Comparison of ENCODE assay signal across 8 mouse cellular contexts in genomic region chr6:97487535-97488081, GRCm38 (mm10).
DNase-seq lines count a peak whose midpoint lies in the region; ATAC-seq lines count a peak whose summit lies in the region.

No protein-coding gene starts in this region.

- DNase-seq in adrenal gland, adult 2 months: peak; percentile 87
- peak; percentile 76 to 88 for DNase-seq in cerebellum, postnatal 10 days
- peak; percentile 72 to 84 for DNase-seq in gastrocnemius, adult 8-10 months (ENCODE audit: low spot score in 2 of 2)
- DNase-seq in left cerebral cortex, adult 11 months (ENCODE audit: low spot score): peak; percentile 50
- peak; percentile 79 for DNase-seq in lung, postnatal 36 days
- peak; percentile 68 for DNase-seq in right cerebral cortex, adult 18-20 months
- DNase-seq in c-Kit-positive CD71-positive TER-119-positive erythroid progenitor cells, embryonic 14.5 days (ENCODE audit: low spot score): no peak

- 1% methylated on average over 35 of the region's 40 CpGs for WGBS in hindbrain, embryonic 16.5 days

- H3K4me3 ChIP-seq in hindbrain, embryonic 16.5 days (ENCODE audit: low read length): peak overlapping the region; percentile 50

- H3K4me2 ChIP-seq in hindbrain, embryonic 16.5 days (ENCODE audit: low read length): peak overlapping the region; percentile 94

- no peaks in the 10 kb centered on the region for H3K36me3 ChIP-seq in hindbrain, embryonic 16.5 days (ENCODE audit: control insufficient read depth, insufficient read depth, low read length)

- peak overlapping the region; percentile 9; the same call in 1 of the 2 replicates for H3K27ac ChIP-seq in hindbrain, embryonic 16.5 days (ENCODE audit: low read depth, low read length)

- peaks cover 19% of the 10 kb centered on the region for H3K4me1 ChIP-seq in hindbrain, embryonic 16.5 days (ENCODE audit: control insufficient read depth, insufficient read depth, low read depth, low read length)

- no peaks in the 10 kb centered on the region for H3K9me3 ChIP-seq in hindbrain, embryonic 16.5 days (ENCODE audit: control insufficient read depth, low read length)

- peak; percentile 80 for ATAC-seq in hindbrain, embryonic 16.5 days

- no peaks in the 10 kb centered on the region for H3K27me3 ChIP-seq in hindbrain, embryonic 16.5 days (replicated peaks; ENCODE audit: control insufficient read depth, insufficient read depth, low read length)

- H3K9ac ChIP-seq in hindbrain, embryonic 16.5 days (ENCODE audit: low read depth, low read length): peak overlapping the region; percentile 62
